25 mouse cellular contexts compared by ENCODE assay signal in the genomic region with DNA sequence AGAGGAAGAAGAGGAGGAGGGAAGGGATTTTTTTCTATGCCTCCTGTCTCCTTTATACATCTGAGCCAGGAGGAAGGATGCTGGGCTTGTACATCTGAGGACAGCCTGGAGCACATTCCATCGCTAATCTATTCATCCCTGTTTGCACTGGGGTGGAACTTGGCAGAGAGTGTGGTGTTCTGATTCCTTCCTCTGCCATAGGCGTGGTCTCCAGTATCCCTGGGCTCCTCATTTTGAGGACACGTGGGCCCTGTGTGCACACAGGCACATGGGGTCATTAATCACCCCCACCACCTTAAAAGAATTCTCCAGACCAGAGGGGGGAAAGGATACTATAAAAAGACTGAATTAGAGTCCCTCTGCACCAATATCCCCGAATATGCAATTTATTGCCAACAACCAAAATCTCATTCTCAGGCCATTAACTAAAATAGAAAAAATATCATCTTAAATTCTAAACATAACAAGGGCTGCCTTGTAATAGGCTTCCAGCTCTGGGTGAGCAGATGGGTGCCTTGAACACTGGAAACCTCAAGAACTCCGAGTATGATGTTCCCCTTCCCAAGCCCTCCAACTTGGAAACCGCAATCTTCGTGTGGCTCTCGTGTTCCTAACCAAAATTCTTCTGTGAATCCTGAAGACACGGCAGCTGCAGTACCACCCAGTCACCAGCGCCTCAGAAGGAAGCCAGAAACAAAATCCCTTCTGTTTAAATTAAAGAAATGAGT.
A peak's percentile ranks its signal among the peaks of the same experiment; 100 is the strongest.
DNase-seq lines count a peak whose midpoint lies in the region; ATAC-seq and TF ChIP-seq lines count a peak whose summit lies in the region.
"Had no signal": no experiment of that assay in that cellular context is flagged by ENCODE, and none has a peak within 500 bp of the region (broad histone marks: within the 10 kb centered on the region; RNA-seq: fewer than 3 reads in every experiment).

No protein-coding gene starts in this region.

- no peak overlapping the region for H3K4me2 ChIP-seq in lung, embryonic 14.5 days
- H3K4me2 ChIP-seq in limb, embryonic 14.5 days (replicated peaks; ENCODE audit: low read depth, low read length, severe bottlenecking) = no peak overlapping the region
- H3K4me2 ChIP-seq: hindbrain, embryonic 14.5 days; kidney, embryonic 15.5 days; limb, embryonic 12.5 days; liver, embryonic 13.5 days; midbrain, embryonic 12.5 days; neural tube, embryonic 13.5 days had no signal

- 0 out of 2 replicates have a peak, but pooled peaks have one; percentile 7 for TF ChIP-seq CTCF in lung, embryonic 14.5 days (IDR thresholded peaks at IDR 0.05; ENCODE audit: low read depth)
- TF ChIP-seq CTCF in lung, adult 2 months (IDR thresholded peaks at IDR 0.05; ENCODE audit: insufficient read depth, low read length) = no peak

- no peak overlapping the region for H3K27ac ChIP-seq in lung, embryonic 14.5 days (ENCODE audit: low read depth)
- no peak overlapping the region for H3K27ac ChIP-seq in embryonic facial prominence, embryonic 10.5 days (replicated peaks)
- H3K27ac ChIP-seq in limb, embryonic 14.5 days (replicated peaks; ENCODE audit: low read depth, low read length) = no peak overlapping the region
- H3K27ac ChIP-seq: hindbrain, embryonic 14.5 days; kidney, embryonic 15.5 days; limb, embryonic 12.5 days; liver, embryonic 13.5 days; midbrain, embryonic 12.5 days; neural tube, embryonic 13.5 days had no signal

- 69% methylated on average over 10 of the region's 10 CpGs for WGBS in lung, embryonic 14.5 days
- WGBS in lung, adult 2 months = 59% methylated on average over 10 of the region's 10 CpGs
- 69% methylated on average over 10 of the region's 10 CpGs for WGBS in embryonic facial prominence, embryonic 10.5 days
- 40% methylated on average over 10 of the region's 10 CpGs for WGBS in limb, embryonic 14.5 days

- no peaks in the 10 kb centered on the region for H3K9me3 ChIP-seq in lung, embryonic 14.5 days (ENCODE audit: low read depth, low read length)
- no peaks in the 10 kb centered on the region for H3K9me3 ChIP-seq in embryonic facial prominence, embryonic 10.5 days
- no peaks in the 10 kb centered on the region for H3K9me3 ChIP-seq in limb, embryonic 14.5 days (ENCODE audit: control insufficient read depth, low read length)
- H3K9me3 ChIP-seq: kidney, embryonic 15.5 days; limb, embryonic 12.5 days; liver, embryonic 13.5 days; midbrain, embryonic 12.5 days; neural tube, embryonic 13.5 days had no signal

- H3K36me3 ChIP-seq in lung, embryonic 14.5 days (ENCODE audit: insufficient read depth) = no peaks in the 10 kb centered on the region
- H3K36me3 ChIP-seq in embryonic facial prominence, embryonic 10.5 days (replicated peaks) = no peaks in the 10 kb centered on the region
- H3K36me3 ChIP-seq in limb, embryonic 14.5 days (ENCODE audit: control insufficient read depth, insufficient read depth, low read length) = no peaks in the 10 kb centered on the region
- H3K36me3 ChIP-seq: kidney, embryonic 15.5 days; limb, embryonic 12.5 days; liver, embryonic 13.5 days; midbrain, embryonic 12.5 days; neural tube, embryonic 13.5 days had no signal

- no peaks in the 10 kb centered on the region for H3K27me3 ChIP-seq in lung, embryonic 14.5 days (ENCODE audit: insufficient read depth, low read length)
- no peaks in the 10 kb centered on the region for H3K27me3 ChIP-seq in embryonic facial prominence, embryonic 10.5 days (replicated peaks; ENCODE audit: low read depth, poor library complexity, severe bottlenecking)
- H3K27me3 ChIP-seq in limb, embryonic 14.5 days (ENCODE audit: control insufficient read depth, insufficient read depth, low read length) = no peaks in the 10 kb centered on the region
- H3K27me3 ChIP-seq: liver, embryonic 13.5 days; midbrain, embryonic 12.5 days had no signal

- H3K4me3 ChIP-seq in lung, embryonic 14.5 days (ENCODE audit: low read depth, low read length) = no peak overlapping the region
- H3K4me3 ChIP-seq in lung, adult 2 months (replicated peaks; ENCODE audit: extremely low read depth, low read depth, low read length) = no peak overlapping the region
- no peak overlapping the region for H3K4me3 ChIP-seq in embryonic facial prominence, embryonic 10.5 days
- no peak overlapping the region for H3K4me3 ChIP-seq in limb, embryonic 14.5 days (replicated peaks; ENCODE audit: low read length)
- H3K4me3 ChIP-seq: kidney, embryonic 15.5 days; limb, embryonic 12.5 days; liver, embryonic 13.5 days; midbrain, embryonic 12.5 days; neural tube, embryonic 13.5 days had no signal

- H3K9ac ChIP-seq in lung, embryonic 14.5 days = no peak overlapping the region
- no peak overlapping the region for H3K9ac ChIP-seq in limb, embryonic 14.5 days (ENCODE audit: low read depth, low read length, severe bottlenecking)
- H3K9ac ChIP-seq: hindbrain, embryonic 14.5 days; kidney, embryonic 15.5 days; limb, embryonic 12.5 days; liver, embryonic 13.5 days; midbrain, embryonic 12.5 days; neural tube, embryonic 13.5 days had no signal

- DNase-seq in heart, adult 11 months = peak; percentile 86
- no peak for DNase-seq in heart, adult 9 months (ENCODE audit: low spot score in 2 of 2)
- DNase-seq in lung, embryonic 14.5 days = no peak
- DNase-seq in lung, adult 2 months = no peak
- DNase-seq in embryonic facial prominence, embryonic 10.5 days (ENCODE audit: low spot score) = peak; percentile 8
- DNase-seq in limb, embryonic 14.5 days (ENCODE audit: low spot score) = peak; percentile 63
- DNase-seq in urinary bladder, adult 2 months (ENCODE audit: low spot score) = no peak
- no peak for DNase-seq in kidney, postnatal 36 days
- DNase-seq: adrenal gland, postnatal 25 days; cerebellum, adult 11-12 months; cerebellum, adult 9-11 months; gastrocnemius, postnatal 25 days; heart, postnatal 36 days; kidney, adult 18-20 months; kidney, postnatal 25 days; layer of hippocampus, postnatal 36 days; liver, embryonic 13.5 days had no signal

- no peak for ATAC-seq in lung, embryonic 14.5 days (ENCODE audit: insufficient read depth)
- peak; percentile 86 for ATAC-seq in limb, embryonic 14.5 days (ENCODE audit: low FRiP score, low read depth)
- ATAC-seq: CD4-positive, CD25-positive, alpha-beta regulatory T cell, adult 4 months; forebrain, embryonic 14.5 days; inflammation-experienced regulatory T-cells, adult 6 months had no signal

- H3K4me1 ChIP-seq in lung, embryonic 14.5 days (ENCODE audit: insufficient read depth) = peaks cover 8% of the 10 kb centered on the region
- H3K4me1 ChIP-seq in lung, adult 2 months (ENCODE audit: control insufficient read depth, insufficient read depth, low read length) = no peaks in the 10 kb centered on the region
- H3K4me1 ChIP-seq in embryonic facial prominence, embryonic 10.5 days = peaks cover 17% of the 10 kb centered on the region
- H3K4me1 ChIP-seq in limb, embryonic 14.5 days (ENCODE audit: control insufficient read depth, insufficient read depth, low read length) = peaks cover 16% of the 10 kb centered on the region

- no peak for TF ChIP-seq POLR2A in lung, adult 2 months (IDR thresholded peaks at IDR 0.05; ENCODE audit: borderline replicate concordance, extremely low read depth, low read depth, low read length)
- TF ChIP-seq POLR2A in limb, embryonic 14.5 days (IDR thresholded peaks at IDR 0.05; ENCODE audit: borderline replicate concordance, extremely low read depth, insufficient read depth, insufficient read length) = no peak

Comparison
In these comparisons a context has a peak if more than half of its experiments do, and no peak if none do; other contexts are left out.
1. DNase-seq: peak in heart, adult 11 months (single experiment), embryonic facial prominence, embryonic 10.5 days (single experiment) and limb, embryonic 14.5 days (single experiment); none in heart, adult 9 months (0 of 2), lung, embryonic 14.5 days (single experiment), lung, adult 2 months (single experiment), urinary bladder, adult 2 months (single experiment) and kidney, postnatal 36 days (0 of 2).